Mouse (Mus musculus) lung, adult 2 months (tissue): ENCODE data around the gene Vac14. TPM values are rescaled to one million over a fixed set of nuclear protein-coding genes. Genes with fewer than 3 reads are reported as not detected.

Source experiments
- DNase-seq: peaks from one replicate; pipeline ENCODE4 v3.0.0; 2022
- H3K4me1 ChIP-seq: fragments of 200-500 bp; 2 replicates; pipeline ENCODE4 v1.6.1; 2011; ENCODE audit warnings: low read length; ENCODE audit not compliant: control insufficient read depth, insufficient read depth
- H3K4me3 ChIP-seq: fragments of 200-500 bp; replicated peaks from 2 replicates; pipeline ENCODE3; 2011; ENCODE audit warnings: low read depth, mild to moderate bottlenecking, control low read depth, low read length; ENCODE audit errors: extremely low read depth
- CTCF ChIP-seq: fragments of 200-500 bp; IDR thresholded peaks from 2 replicates; pipeline ENCODE4 v1.5.1; 2011; ENCODE audit warnings: mild to moderate bottlenecking, low read length, control low read depth; ENCODE audit not compliant: insufficient read depth
- POLR2A ChIP-seq: fragments of 200-500 bp; IDR thresholded peaks from 2 replicates; pipeline ENCODE4 v1.6.1; 2011; ENCODE audit warnings: low read depth, mild to moderate bottlenecking, control low read depth, low read length, borderline replicate concordance; ENCODE audit errors: extremely low read depth
- WGBS: fragments of 180-500 bp; shearing (Covaris S2); methylation state at CpG from one replicate; pipeline ENCODE4 v1.1.7; 2018; 5-methylcytosine and 5-hydroxymethylcytosine counted together
- polyA plus RNA-seq: library from polyadenylated mRNA; depleted of rRNA; stranded (reverse); fragments of >200 nt; gene quantifications from 2 replicates; pipeline ENCODE4 v1.2.3, GENCODE M21; 2012

The Vac14 gene
- polyA plus RNA-seq, 1 experiment, result 33.3 TPM

GRCm38 (mm10) chr8:110719898-110720653 lies 101.7 kb downstream of the Vac14 start:
- peaks cover 29% of the 10 kb centered on the region for H3K4me1 ChIP-seq
- DNase-seq, result no peak
- H3K4me3 ChIP-seq, result no peak overlapping the region
- TF ChIP-seq POLR2A, result no peak
- no peak for TF ChIP-seq CTCF
- 66% methylated on average over 6 of the region's 6 CpGs for whole genome bisulfite sequencing

- peaks cover 31% of the 10 kb centered on the region for H3K4me1 ChIP-seq
- WGBS, result 8% methylated on average over 73 of the region's 75 CpGs
- TF ChIP-seq POLR2A (0 out of 2 replicates have a peak, but pooled peaks have one; percentile 12), CTCF (no peak)
- DNase-seq, result peak; percentile 64
- peak within 1 kb of the TSS; percentile 90 for H3K4me3 ChIP-seq
Observed at GRCm38 (mm10) chr8:110720685-110721598, 102.6 kb downstream of the Vac14 start, which contains the start of gene Mtss1l. Gene Mtss1l, plus strand, starts transcription at chr8:110721476.

DNA sequence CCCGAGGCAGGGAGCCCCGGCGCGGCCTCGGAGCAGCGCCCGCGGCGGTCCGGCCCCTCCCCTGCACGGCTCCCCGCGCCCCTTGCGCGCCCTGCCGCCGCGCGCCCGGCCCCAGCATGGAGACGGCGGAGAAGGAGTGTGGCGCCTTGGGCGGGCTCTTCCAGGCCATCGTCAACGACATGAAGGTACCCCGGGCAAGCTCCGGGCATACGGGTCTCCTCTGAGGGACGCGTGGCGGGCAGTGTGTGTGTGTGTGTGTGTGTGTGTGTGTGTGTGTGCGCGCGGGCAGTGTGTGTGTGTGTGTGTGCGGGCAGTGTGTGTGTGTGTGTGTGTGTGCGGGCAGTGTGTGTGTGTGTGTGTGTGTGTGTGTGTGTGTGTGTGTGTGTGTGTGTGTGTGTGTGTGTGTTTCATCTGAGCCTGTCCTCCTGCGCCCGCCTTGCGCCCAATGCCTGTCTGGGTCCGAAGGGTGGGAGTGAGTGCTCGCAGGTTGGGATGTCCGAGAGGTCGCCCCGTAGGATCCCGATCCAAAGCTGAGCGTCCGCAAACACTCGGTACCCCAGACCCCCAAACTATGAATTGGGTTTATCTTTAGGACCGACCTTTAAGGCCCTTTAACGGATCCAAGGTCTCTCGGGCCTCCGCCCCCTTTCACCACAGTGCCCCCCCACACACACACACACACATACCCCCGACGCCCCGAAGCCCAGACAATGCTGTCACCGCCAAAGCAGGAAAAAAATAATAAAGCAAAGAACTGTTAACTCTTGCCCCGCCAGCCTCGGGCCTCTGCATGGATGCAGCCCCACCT lies 103.4 kb downstream of the Vac14 start:
- H3K4me1 ChIP-seq, result peaks cover 29% of the 10 kb centered on the region
- WGBS, result 2% methylated on average over 53 of the region's 59 CpGs
- H3K4me3 ChIP-seq, result peak overlapping the region; percentile 90
- TF ChIP-seq POLR2A, result no peak
- TF ChIP-seq CTCF, result no peak
- DNase-seq, result no peak

- peaks cover 29% of the 10 kb centered on the region for H3K4me1 ChIP-seq
- TF ChIP-seq CTCF, result no peak
- WGBS, result 45% methylated on average over 11 of the region's 11 CpGs
- H3K4me3 ChIP-seq, result peak overlapping the region; percentile 90
- DNase-seq, result no peak
Observed at GRCm38 (mm10) chr8:110722414-110723011, 104.1 kb downstream of the Vac14 start.

- no peak for DNase-seq
- H3K4me1 ChIP-seq, result peaks cover 16% of the 10 kb centered on the region
- no peak overlapping the region for H3K4me3 ChIP-seq
- WGBS, result 74% methylated on average over 3 of the region's 3 CpGs
- TF ChIP-seq POLR2A, result no peak
Observed at GRCm38 (mm10) chr8:110724493-110724892, 106.1 kb downstream of the Vac14 start.

- 39% methylated on average over 7 of the region's 7 CpGs for WGBS
- no peak for TF ChIP-seq POLR2A
- TF ChIP-seq CTCF, result no peak
- Histone ChIP-seq H3K4me1 (peaks cover 11% of the 10 kb centered on the region), H3K4me3 (no peak overlapping the region)
- DNase-seq, result no peak
Observed at GRCm38 (mm10) chr8:110725084-110725838, 106.9 kb downstream of the Vac14 start.

- Histone ChIP-seq H3K4me3 (no peak overlapping the region), H3K4me1 (peaks cover 7% of the 10 kb centered on the region)
- no peak for TF ChIP-seq POLR2A
- TF ChIP-seq CTCF, result peak; percentile 18; the same call in 1 of the 2 replicates
- 21% methylated on average over 18 of the region's 18 CpGs for WGBS
- DNase-seq, result peak; percentile 59
Observed at GRCm38 (mm10) chr8:110726893-110727292, 108.5 kb downstream of the Vac14 start.

DNA sequence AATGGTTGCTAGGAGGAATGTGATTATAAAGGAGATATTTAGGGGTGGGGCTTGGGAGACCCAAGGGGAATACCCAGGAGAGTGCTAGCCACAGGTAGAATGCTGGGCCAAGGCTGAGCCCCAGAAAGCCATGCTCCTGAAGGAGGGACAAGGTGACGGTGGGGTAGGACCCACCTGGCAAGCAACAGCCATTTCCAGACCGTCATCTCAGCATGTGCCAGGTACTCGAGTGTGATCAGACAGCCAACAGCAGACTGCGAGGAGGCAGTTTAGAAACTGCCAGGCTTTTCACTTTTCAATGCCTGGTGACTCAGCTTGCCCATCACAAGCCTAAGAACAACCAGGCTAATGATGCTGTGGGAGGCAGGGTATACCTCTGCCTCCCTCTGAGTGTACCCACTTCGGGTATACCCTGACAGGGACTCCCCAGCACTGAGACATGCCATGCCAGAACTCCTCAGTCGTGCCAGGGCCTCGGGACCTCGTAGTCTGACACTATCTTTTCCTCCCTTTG lies 113.0 kb downstream of the Vac14 start:
- no peak overlapping the region for H3K4me3 ChIP-seq
- no peak for TF ChIP-seq CTCF
- TF ChIP-seq POLR2A, result no peak
- H3K4me1 ChIP-seq, result no peaks in the 10 kb centered on the region
- no peak for DNase-seq
- 89% methylated on average over 8 of the region's 8 CpGs for WGBS
